Mouse (Mus musculus) heart, adult 2 months (tissue): Measurements from ENCODE around the gene Plk3.
A peak's percentile ranks its signal among the peaks of the same experiment; 100 is the strongest.

Source experiments
- CTCF ChIP-seq: fragments of 200-600 bp; IDR thresholded peaks from 2 replicates; pipeline ENCODE4 v1.8.1; 2022; ENCODE audit warnings: antibody characterized with exemption, mild to moderate bottlenecking, moderate library complexity
- EP300 ChIP-seq: fragments of 200-500 bp; IDR thresholded peaks from 2 replicates; pipeline ENCODE4 v1.6.1; 2011; ENCODE audit warnings: low read depth, low read length, control low read depth; ENCODE audit not compliant: insufficient read depth
- POLR2A ChIP-seq: fragments of 200-500 bp; IDR thresholded peaks from 2 replicates; pipeline ENCODE4 v1.6.1; 2011; ENCODE audit warnings: mild to moderate bottlenecking, low read depth, low read length, control low read depth; ENCODE audit not compliant: insufficient read depth

GRCm38 (mm10) chr4:117133817-117134600 is at the start of gene Plk3:
- 0 out of 2 replicates have a peak, but pooled peaks have one; percentile 9 for TF ChIP-seq CTCF
- TF ChIP-seq POLR2A: peak; percentile 82
- peak; percentile 68; the same call in 1 of the 2 replicates for TF ChIP-seq EP300
